Mouse (Mus musculus) T-helper 2 cell (primary cell): Measurements from ENCODE around the gene Rai1.

ENCODE experiments used
- in situ Hi-C: fragments of 300-600 bp; cut with MboI, MseI; formaldehyde crosslinking; loops from one replicate; pipeline ENCODE4 v1.15.1; 2025; ENCODE audit warnings: high pct_unique_total_duplicates

The Rai1 gene

GRCm38 (mm10) chr11:60161146-60161874 is 56.5 kb downstream of the Rai1 start:
- in situ Hi-C loops, result no loop called here

GRCm38 (mm10) chr11:60162547-60162946 is 57.7 kb downstream of the Rai1 start:
- in situ Hi-C loops, result no loop called here

GRCm38 (mm10) chr11:60163362-60163761 is 58.5 kb downstream of the Rai1 start:
- in situ Hi-C loops, result no loop called here

GRCm38 (mm10) chr11:60164450-60164849 is 59.6 kb downstream of the Rai1 start:
- in situ Hi-C loops, result no loop called here

GRCm38 (mm10) chr11:60165076-60165475 is 60.3 kb downstream of the Rai1 start:
- in situ Hi-C loops, result no loop called here

- in situ Hi-C loops, result no loop called here
These were observed 64.0 kb downstream of the Rai1 start for GRCm38 (mm10) chr11:60168780-60169179.

GRCm38 (mm10) chr11:60172074-60172473 is 67.3 kb downstream of the Rai1 start:
- in situ Hi-C loops, result loop anchor here (5.0 kb wide), 1 partner anchor 55 kb away; no protein-coding TSS in a partner anchor

GRCm38 (mm10) chr11:60173606-60174184 is 68.9 kb downstream of the Rai1 start:
- in situ Hi-C loops, result loop anchor here (5.0 kb wide), 1 partner anchor 56 kb away; no protein-coding TSS in a partner anchor

GRCm38 (mm10) chr11:60175371-60176181 is 70.8 kb downstream of the Rai1 start:
- in situ Hi-C loops, result no loop called here

GRCm38 (mm10) chr11:60176182-60176974 is 71.6 kb downstream of the Rai1 start:
- in situ Hi-C loops, result no loop called here

GRCm38 (mm10) chr11:60176975-60177657 is 72.3 kb downstream of the Rai1 start:
- in situ Hi-C loops, result no loop called here

- in situ Hi-C loops, result no loop called here
These were observed 73.2 kb downstream of the Rai1 start for GRCm38 (mm10) chr11:60178005-60178404.

- in situ Hi-C loops, result no loop called here
These were observed 73.7 kb downstream of the Rai1 start for GRCm38 (mm10) chr11:60178506-60178905.

- in situ Hi-C loops, result no loop called here
These were observed 77.4 kb downstream of the Rai1 start for GRCm38 (mm10) chr11:60182116-60182670.

- in situ Hi-C loops, result no loop called here
These were observed 77.9 kb downstream of the Rai1 start for GRCm38 (mm10) chr11:60182741-60183140.

GRCm38 (mm10) chr11:60184346-60185325 is 79.8 kb downstream of the Rai1 start:
- in situ Hi-C loops, result no loop called here

- in situ Hi-C loops, result no loop called here
These were observed 80.8 kb downstream of the Rai1 start for GRCm38 (mm10) chr11:60185396-60186231.

- in situ Hi-C loops, result no loop called here
These were observed 82.3 kb downstream of the Rai1 start for GRCm38 (mm10) chr11:60187070-60187469.
